Comparison of ENCODE assay signal across 23 mouse cellular contexts in genomic region chr1:150463068-150463467, GRCm38 (mm10). TPM values are rescaled to one million over a fixed set of nuclear protein-coding genes. Genes with fewer than 3 reads are reported as not detected.
A peak's percentile ranks its signal among the peaks of the same experiment; 100 is the strongest.
DNase-seq lines count a peak whose midpoint lies in the region; ATAC-seq and TF ChIP-seq lines count a peak whose summit lies in the region.
"Had no signal": no experiment of that assay in that cellular context is flagged by ENCODE, and none has a peak within 500 bp of the region (broad histone marks: within the 10 kb centered on the region; RNA-seq: fewer than 3 reads in every experiment).

No protein-coding gene starts in this region.

- DNase-seq in lung, postnatal 0 days (ENCODE audit: low spot score) = peak; percentile 61
- no peak for DNase-seq in lung, adult 2 months
- peak; percentile 21 for DNase-seq in lung, postnatal 36 days
- no peak for DNase-seq in lung, postnatal 10 days
- peak; percentile 10 for DNase-seq in fat pad, adult 2 months (ENCODE audit: extremely low read depth, low read depth, low spot score)
- DNase-seq: adrenal gland, adult 8-10 months; adrenal gland, postnatal 14 days; adrenal gland, postnatal 36 days; cerebellum, adult 11-12 months; cerebellum, adult 2 months; cerebellum, adult 9-10 months; forebrain, postnatal 0 days had no signal

- 0 out of 2 replicates have a peak, but pooled peaks cover 3% of the 10 kb centered on the region for H3K4me1 ChIP-seq in lung, postnatal 0 days (ENCODE audit: insufficient read depth, low read depth, low read length)
- H3K4me1 ChIP-seq in lung, adult 2 months (ENCODE audit: control insufficient read depth, insufficient read depth, low read length) = 0 out of 2 replicates have a peak, but pooled peaks cover 2% of the 10 kb centered on the region
- no peaks in the 10 kb centered on the region for H3K4me1 ChIP-seq in midbrain, embryonic 15.5 days
- H3K4me1 ChIP-seq: embryonic facial prominence, embryonic 10.5 days; embryonic facial prominence, embryonic 12.5 days; forebrain, embryonic 10.5 days; forebrain, embryonic 12.5 days; forebrain, embryonic 15.5 days had no signal

- no peaks in the 10 kb centered on the region for H3K27me3 ChIP-seq in lung, postnatal 0 days (replicated peaks; ENCODE audit: insufficient read depth, low read length)
- H3K27me3 ChIP-seq in midbrain, embryonic 15.5 days (replicated peaks) = no peaks in the 10 kb centered on the region
- H3K27me3 ChIP-seq: CH12.LX; embryonic facial prominence, embryonic 12.5 days; forebrain, embryonic 12.5 days; forebrain, embryonic 15.5 days; Patski had no signal

- no peaks in the 10 kb centered on the region for H3K36me3 ChIP-seq in lung, postnatal 0 days (ENCODE audit: insufficient read depth, low read length)
- H3K36me3 ChIP-seq in midbrain, embryonic 15.5 days (replicated peaks) = no peaks in the 10 kb centered on the region
- H3K36me3 ChIP-seq: embryonic facial prominence, embryonic 10.5 days; embryonic facial prominence, embryonic 12.5 days; forebrain, embryonic 10.5 days; forebrain, embryonic 12.5 days; forebrain, embryonic 15.5 days; G1E had no signal

- TF ChIP-seq EP300 in lung, postnatal 0 days (IDR thresholded peaks at IDR 0.05) = peak; percentile 84

- H3K9ac ChIP-seq in lung, postnatal 0 days (replicated peaks; ENCODE audit: low read depth) = no peak overlapping the region
- no peak overlapping the region for H3K9ac ChIP-seq in midbrain, embryonic 15.5 days
- H3K9ac ChIP-seq: embryonic facial prominence, embryonic 12.5 days; forebrain, embryonic 12.5 days; forebrain, embryonic 15.5 days; forebrain, postnatal 0 days had no signal

- H3K4me2 ChIP-seq in lung, postnatal 0 days (replicated peaks; ENCODE audit: low read depth, low read length) = no peak overlapping the region
- H3K4me2 ChIP-seq in midbrain, embryonic 15.5 days = no peak overlapping the region
- H3K4me2 ChIP-seq: embryonic facial prominence, embryonic 12.5 days; forebrain, embryonic 12.5 days; forebrain, embryonic 15.5 days had no signal

- no peak overlapping the region for H3K4me3 ChIP-seq in lung, postnatal 0 days (ENCODE audit: low read depth, low read length)
- no peak overlapping the region for H3K4me3 ChIP-seq in lung, adult 2 months (replicated peaks; ENCODE audit: extremely low read depth, low read depth, low read length)
- no peak overlapping the region for H3K4me3 ChIP-seq in midbrain, embryonic 15.5 days
- H3K4me3 ChIP-seq: embryonic facial prominence, embryonic 10.5 days; embryonic facial prominence, embryonic 12.5 days; forebrain, embryonic 10.5 days; forebrain, embryonic 12.5 days; forebrain, embryonic 15.5 days had no signal

- WGBS in lung, postnatal 0 days = 42% methylated on average over 5 of the region's 5 CpGs
- 53% methylated on average over 5 of the region's 5 CpGs for WGBS in lung, adult 2 months
- WGBS in midbrain, embryonic 15.5 days = 76% methylated on average over 5 of the region's 5 CpGs

- H3K9me3 ChIP-seq in lung, postnatal 0 days (ENCODE audit: low read length) = no peaks in the 10 kb centered on the region
- no peaks in the 10 kb centered on the region for H3K9me3 ChIP-seq in midbrain, embryonic 15.5 days
- H3K9me3 ChIP-seq: embryonic facial prominence, embryonic 10.5 days; embryonic facial prominence, embryonic 12.5 days; forebrain, embryonic 10.5 days; forebrain, embryonic 12.5 days; forebrain, embryonic 15.5 days; G1E had no signal

- TF ChIP-seq POLR2A in lung, adult 2 months (IDR thresholded peaks at IDR 0.05; ENCODE audit: borderline replicate concordance, extremely low read depth, low read depth, low read length) = no peak

- TF ChIP-seq CTCF in lung, postnatal 0 days (IDR thresholded peaks at IDR 0.05) = no peak
- TF ChIP-seq CTCF in lung, adult 2 months (IDR thresholded peaks at IDR 0.05; ENCODE audit: insufficient read depth, low read length) = no peak

- no peak overlapping the region for H3K27ac ChIP-seq in lung, postnatal 0 days (ENCODE audit: low read length)
- no peak overlapping the region for H3K27ac ChIP-seq in midbrain, embryonic 15.5 days
- H3K27ac ChIP-seq: embryonic facial prominence, embryonic 10.5 days; embryonic facial prominence, embryonic 12.5 days; forebrain, embryonic 10.5 days; forebrain, embryonic 12.5 days; forebrain, embryonic 15.5 days had no signal

- ATAC-seq in lung, postnatal 0 days = peak; percentile 76
- no peak for ATAC-seq in midbrain, embryonic 15.5 days (replicated peaks)
- ATAC-seq: activated CD4-positive, CD25-positive, alpha-beta regulatory T cell, adult 4 months; CD4-positive, CD25-positive, alpha-beta regulatory T cell, adult 4 months; forebrain, embryonic 15.5 days; forebrain, postnatal 0 days; Patski had no signal

RNA-seq across cellular contexts. Expression of gene Prg4, which starts 2.9 kb away (rescaled TPM):
- 0.51 and 0.69 TPM in 2 replicates for polyA plus RNA-seq in lung, postnatal 0 days (2015; fragmentation: Nextera tagmentation; extraction: Ambion mirVana)
- polyA plus RNA-seq in lung, adult 2 months (2012; rRNA removed) = 2.8 and 7.2 TPM in 2 replicates
- polyA plus RNA-seq in midbrain, embryonic 15.5 days (2015; fragmentation: Nextera tagmentation; extraction: Ambion mirVana) = 0.31 and 0.46 TPM in 2 replicates
- polyA plus RNA-seq: G1E had no signal

Comparison
In these comparisons a context has a peak if more than half of its experiments do, and no peak if none do; other contexts are left out.
1. DNase-seq: peak in lung, postnatal 0 days (single experiment), lung, postnatal 36 days (single experiment) and fat pad, adult 2 months (single experiment); none in lung, adult 2 months (single experiment) and lung, postnatal 10 days (single experiment).